Mouse (Mus musculus) cerebral cortex, adult 2 months (tissue): ENCODE results near the gene Psmd8.

Source experiments
- WGBS: fragments of 180-500 bp; shearing (Covaris S2); methylation state at CpG from one replicate; pipeline ENCODE4 v1.1.7; 2018; 5-methylcytosine and 5-hydroxymethylcytosine counted together

Psmd8 gene

GRCm38 (mm10) chr7:29180077-29180853, at the start of gene Psmd8:
Gene Psmd8 (minus strand): TSS chr7:29180701.
- under 1% methylated on average over 62 of the region's 62 CpGs for WGBS

- WGBS = 85% methylated on average over 4 of the region's 4 CpGs
These were observed 47.7 kb upstream of the Psmd8 start for GRCm38 (mm10) chr7:29228202-29228601.

- WGBS = 78% methylated on average over 13 of the region's 13 CpGs
These were observed 45.0 kb upstream of the Psmd8 start for GRCm38 (mm10) chr7:29225520-29225919.

- WGBS = 20% methylated on average over 16 of the region's 16 CpGs
These were observed 44.4 kb upstream of the Psmd8 start for GRCm38 (mm10) chr7:29224756-29225394.

- WGBS = 61% methylated on average over 15 of the region's 15 CpGs
These were observed 34.3 kb upstream of the Psmd8 start for GRCm38 (mm10) chr7:29214846-29215245.

- 82% methylated on average over 2 of the region's 2 CpGs for WGBS
These were observed 33.7 kb upstream of the Psmd8 start for GRCm38 (mm10) chr7:29214236-29214635.

- 8% methylated on average over 20 of the region's 20 CpGs for WGBS
These were observed 33.2 kb upstream of the Psmd8 start, which contains the start of gene Catsperg1 for GRCm38 (mm10) chr7:29213675-29214082. Gene Catsperg1 (minus strand): TSS chr7:29214035.

- WGBS = 30% methylated on average over 40 of the region's 40 CpGs
These were observed 32.5 kb upstream of the Psmd8 start for GRCm38 (mm10) chr7:29212775-29213560.

GRCm38 (mm10) chr7:29212199-29212765, 31.8 kb upstream of the Psmd8 start:
- 26% methylated on average over 26 of the region's 26 CpGs for WGBS

- 4% methylated on average over 34 of the region's 34 CpGs for WGBS
These were observed 31.1 kb upstream of the Psmd8 start for GRCm38 (mm10) chr7:29211415-29212198.

GRCm38 (mm10) chr7:29211013-29211412, 30.5 kb upstream of the Psmd8 start:
- WGBS = 29% methylated on average over 14 of the region's 15 CpGs

- 83% methylated on average over 6 of the region's 6 CpGs for WGBS
These were observed 22.1 kb upstream of the Psmd8 start for GRCm38 (mm10) chr7:29202577-29202976.

GRCm38 (mm10) chr7:29194230-29194629, 13.7 kb upstream of the Psmd8 start:
- 100% methylated on average over 1 of the region's 1 CpGs for WGBS

- 86% methylated on average over 4 of the region's 4 CpGs for WGBS
These were observed 822 bp upstream of the Psmd8 start for GRCm38 (mm10) chr7:29181323-29181722.

- WGBS = 24% methylated on average over 5 of the region's 5 CpGs
These were observed 344 bp upstream of the Psmd8 start for GRCm38 (mm10) chr7:29180854-29181236.

- WGBS = 28% methylated on average over 7 of the region's 7 CpGs
These were observed 1.2 kb downstream of the Psmd8 start for GRCm38 (mm10) chr7:29179323-29179722.

- 78% methylated on average over 4 of the region's 4 CpGs for WGBS
These were observed 2.4 kb downstream of the Psmd8 start for GRCm38 (mm10) chr7:29178106-29178505.

- 61% methylated on average over 32 of the region's 32 CpGs for WGBS
These were observed 8.0 kb downstream of the Psmd8 start for GRCm38 (mm10) chr7:29172390-29173016.

- 13% methylated on average over 34 of the region's 34 CpGs for WGBS
These were observed 8.9 kb downstream of the Psmd8 start for GRCm38 (mm10) chr7:29171562-29172097.
